Mouse (Mus musculus) liver (tissue): ENCODE results near the gene Dda1.
"Not testable (repeated sequence)": the region's sequence is repeated elsewhere in the genome, so short reads cannot be mapped to it uniquely, and the experiment has no call there.

Experiments
- DNase-seq: peaks from one replicate; pipeline ENCODE4 v3.0.0-alpha.2; 2020; ENCODE audit warnings: mixed read lengths

Dda1 gene

GRCm38 (mm10) chr8:71468916-71469315 lies at the start of gene Dda1:
TSS of gene Dda1 (plus strand) at chr8:71469199.
- DNase-seq = peak; percentile 98

- DNase-seq = no peak
Measured at GRCm38 (mm10) chr8:71422121-71422520, 46.9 kb upstream of the Dda1 start.

GRCm38 (mm10) chr8:71432935-71433334 lies 36.1 kb upstream of the Dda1 start:
- not testable (repeated sequence) for DNase-seq

GRCm38 (mm10) chr8:71437041-71437440 lies 32.0 kb upstream of the Dda1 start:
- DNase-seq = no peak

GRCm38 (mm10) chr8:71441404-71441803 lies 27.6 kb upstream of the Dda1 start:
- DNase-seq = peak; percentile 49

GRCm38 (mm10) chr8:71445096-71445495 lies 23.9 kb upstream of the Dda1 start:
- no peak for DNase-seq

GRCm38 (mm10) chr8:71451337-71451736 lies 17.7 kb upstream of the Dda1 start:
- DNase-seq = no peak

GRCm38 (mm10) chr8:71451777-71452176 lies 17.2 kb upstream of the Dda1 start:
- no peak for DNase-seq

- no peak for DNase-seq
Measured at GRCm38 (mm10) chr8:71452669-71453068, 16.3 kb upstream of the Dda1 start.

GRCm38 (mm10) chr8:71454668-71455067 lies 14.3 kb upstream of the Dda1 start:
- DNase-seq = no peak

GRCm38 (mm10) chr8:71456906-71457305 lies 12.1 kb upstream of the Dda1 start:
- peak; percentile 76 for DNase-seq

- DNase-seq = no peak
Measured at GRCm38 (mm10) chr8:71457659-71458270, 11.2 kb upstream of the Dda1 start.

- no peak for DNase-seq
Measured at GRCm38 (mm10) chr8:71460716-71461115, 8.3 kb upstream of the Dda1 start.

GRCm38 (mm10) chr8:71461152-71461840 lies 7.7 kb upstream of the Dda1 start:
- DNase-seq = no peak

- DNase-seq = no peak
Measured at GRCm38 (mm10) chr8:71462191-71462590, 6.8 kb upstream of the Dda1 start.

GRCm38 (mm10) chr8:71462786-71463185 lies 6.2 kb upstream of the Dda1 start:
- DNase-seq = peak; percentile 60

- DNase-seq = peak; percentile 99
Measured at GRCm38 (mm10) chr8:71463188-71464033, 5.6 kb upstream of the Dda1 start, which contains the start of gene Abhd8. TSS of gene Abhd8 (minus strand) at chr8:71463655.

GRCm38 (mm10) chr8:71464513-71465500 lies 4.2 kb upstream of the Dda1 start, which contains the start of gene Mrpl34:
TSS of gene Mrpl34 (plus strand) at chr8:71464959.
- peak; percentile 98 for DNase-seq

GRCm38 (mm10) chr8:71465733-71466132 lies 3.3 kb upstream of the Dda1 start:
- DNase-seq = no peak

GRCm38 (mm10) chr8:71466198-71466597 lies 2.8 kb upstream of the Dda1 start:
- DNase-seq = no peak

GRCm38 (mm10) chr8:71467201-71467600 lies 1.8 kb upstream of the Dda1 start:
- DNase-seq = no peak

- no peak for DNase-seq
Measured at GRCm38 (mm10) chr8:71468001-71468400, 998 bp upstream of the Dda1 start.
